Mouse (Mus musculus): ENCODE measurements around the gene Kdelr2. TPM values are rescaled to one million over a fixed set of nuclear protein-coding genes. Genes with fewer than 3 reads are reported as not detected.

Kdelr2 gene
- polyA plus RNA-seq, 1 experiment from 2014 or later = 492 TPM

- H3K9ac ChIP-seq = peak within 1 kb of the TSS; percentile 54
- peak within 1 kb of the TSS; percentile 83 for H3K4me2 ChIP-seq
- peak within 1 kb of the TSS; percentile 59 for H3K27ac ChIP-seq
- under 1% methylated on average over 43 of the region's 43 CpGs for WGBS
- H3K9me3 ChIP-seq = no peaks in the 10 kb centered on the region
- 0 out of 2 replicates have a peak, but pooled peaks cover 3% of the 10 kb centered on the region for H3K36me3 ChIP-seq
- peak; percentile 89 for ATAC-seq (ENCODE audit: insufficient number of reproducible peaks, low FRiP score, low TSS enrichment, low read depth)
- H3K4me1 ChIP-seq = peaks cover 13% of the 10 kb centered on the region
- no peaks in the 10 kb centered on the region for H3K27me3 ChIP-seq
- peak within 1 kb of the TSS; percentile 74 for H3K4me3 ChIP-seq
Measured at GRCm38 (mm10) chr5:143464100-143464756, 60.6 kb downstream of the Kdelr2 start, which contains the start of gene Daglb. Daglb (plus strand) TSS chr5:143464584.

- H3K4me2 ChIP-seq = peak overlapping the region; percentile 83
- no peaks in the 10 kb centered on the region for H3K27me3 ChIP-seq
- peak overlapping the region; percentile 74 for H3K4me3 ChIP-seq
- H3K27ac ChIP-seq = peak overlapping the region; percentile 59
- WGBS = 0% methylated on average over 20 of the region's 20 CpGs
- H3K4me1 ChIP-seq = peaks cover 13% of the 10 kb centered on the region
- 0 out of 2 replicates have a peak, but pooled peaks cover 3% of the 10 kb centered on the region for H3K36me3 ChIP-seq
- H3K9me3 ChIP-seq = no peaks in the 10 kb centered on the region
- H3K9ac ChIP-seq = peak overlapping the region; percentile 54
- 0 out of 2 replicates have a peak, but pooled peaks have one; percentile 36 for ATAC-seq (ENCODE audit: insufficient number of reproducible peaks, low FRiP score, low TSS enrichment, low read depth)
Measured at GRCm38 (mm10) chr5:143464757-143465118, 61.1 kb downstream of the Kdelr2 start.

- peak overlapping the region; percentile 74 for H3K4me3 ChIP-seq
- H3K27ac ChIP-seq = no peak overlapping the region
- 0 out of 2 replicates have a peak, but pooled peaks cover 3% of the 10 kb centered on the region for H3K36me3 ChIP-seq
- H3K9ac ChIP-seq = peak overlapping the region; percentile 54
- H3K9me3 ChIP-seq = no peaks in the 10 kb centered on the region
- H3K4me1 ChIP-seq = peaks cover 13% of the 10 kb centered on the region
- ATAC-seq (ENCODE audit: insufficient number of reproducible peaks, low FRiP score, low TSS enrichment, low read depth) = no peak
- peak overlapping the region; percentile 83 for H3K4me2 ChIP-seq
- H3K27me3 ChIP-seq = no peaks in the 10 kb centered on the region
- WGBS = 34% methylated on average over 23 of the region's 23 CpGs
Measured at GRCm38 (mm10) chr5:143465156-143466085, 61.8 kb downstream of the Kdelr2 start.

GRCm38 (mm10) chr5:143466891-143467669 is 63.4 kb downstream of the Kdelr2 start:
- Histone ChIP-seq H3K4me2 (no peak overlapping the region), H3K9ac (no peak overlapping the region), H3K36me3 (0 out of 2 replicates have a peak, but pooled peaks cover 3% of the 10 kb centered on the region), H3K4me3 (no peak overlapping the region), H3K27me3 (no peaks in the 10 kb centered on the region), H3K27ac (no peak overlapping the region), H3K4me1 (peaks cover 13% of the 10 kb centered on the region), H3K9me3 (no peaks in the 10 kb centered on the region)
- ATAC-seq (ENCODE audit: insufficient number of reproducible peaks, low FRiP score, low TSS enrichment, low read depth) = no peak
- 89% methylated on average over 23 of the region's 23 CpGs for WGBS

GRCm38 (mm10) chr5:143467931-143468330 is 64.3 kb downstream of the Kdelr2 start:
- no peak for ATAC-seq (ENCODE audit: insufficient number of reproducible peaks, low FRiP score, low TSS enrichment, low read depth)
- 89% methylated on average over 6 of the region's 6 CpGs for WGBS
- H3K4me2 ChIP-seq = no peak overlapping the region

GRCm38 (mm10) chr5:143469628-143470027 is 66.0 kb downstream of the Kdelr2 start:
- no peak for ATAC-seq (ENCODE audit: insufficient number of reproducible peaks, low FRiP score, low TSS enrichment, low read depth)

More at GRCm38 (mm10) chr5:143467931-143468330, 64.3 kb downstream of the Kdelr2 start:
- Histone ChIP-seq H3K9ac (no peak overlapping the region), H3K4me1 (peaks cover 13% of the 10 kb centered on the region), H3K36me3 (peaks cover 4% of the 10 kb centered on the region), H3K4me3 (no peak overlapping the region), H3K27ac (no peak overlapping the region), H3K27me3 (no peaks in the 10 kb centered on the region), H3K9me3 (no peaks in the 10 kb centered on the region)

GRCm38 (mm10) chr5:143470421-143471164 is 67.0 kb downstream of the Kdelr2 start:
- Histone ChIP-seq H3K4me1 (peaks cover 2% of the 10 kb centered on the region; the same call in 1 of the 2 replicates), H3K36me3 (peaks cover 23% of the 10 kb centered on the region), H3K27ac (no peak overlapping the region), H3K27me3 (no peaks in the 10 kb centered on the region), H3K9ac (no peak overlapping the region), H3K4me2 (no peak overlapping the region), H3K9me3 (no peaks in the 10 kb centered on the region), H3K4me3 (no peak overlapping the region)
- no peak for ATAC-seq (ENCODE audit: insufficient number of reproducible peaks, low FRiP score, low TSS enrichment, low read depth)
- WGBS = 75% methylated on average over 15 of the region's 15 CpGs

More at GRCm38 (mm10) chr5:143469628-143470027, 66.0 kb downstream of the Kdelr2 start:
- WGBS = 91% methylated on average over 8 of the region's 8 CpGs
- H3K4me2 ChIP-seq = no peak overlapping the region
- no peaks in the 10 kb centered on the region for H3K27me3 ChIP-seq
- H3K4me3 ChIP-seq = no peak overlapping the region
- no peaks in the 10 kb centered on the region for H3K9me3 ChIP-seq
- H3K4me1 ChIP-seq = peaks cover 8% of the 10 kb centered on the region
- no peak overlapping the region for H3K27ac ChIP-seq
- H3K36me3 ChIP-seq = peaks cover 13% of the 10 kb centered on the region
- H3K9ac ChIP-seq = no peak overlapping the region

GRCm38 (mm10) chr5:143471165-143471546 is 67.5 kb downstream of the Kdelr2 start:
- H3K9ac ChIP-seq = no peak overlapping the region
- H3K4me1 ChIP-seq = no peaks in the 10 kb centered on the region
- no peaks in the 10 kb centered on the region for H3K9me3 ChIP-seq
- H3K27ac ChIP-seq = no peak overlapping the region
- 88% methylated on average over 3 of the region's 3 CpGs for WGBS
- H3K27me3 ChIP-seq = no peaks in the 10 kb centered on the region
- no peak for ATAC-seq (ENCODE audit: insufficient number of reproducible peaks, low FRiP score, low TSS enrichment, low read depth)
- no peak overlapping the region for H3K4me3 ChIP-seq
- peaks cover 27% of the 10 kb centered on the region for H3K36me3 ChIP-seq
- no peak overlapping the region for H3K4me2 ChIP-seq

Other genes starting within 250 kb of the Kdelr2 start
- gene Rbak, start 223.1 kb upstream of the Kdelr2 start, polyA plus RNA-seq (2015; fragmentation: Nextera tagmentation; extraction: Ambion mirVana) = 13.4 and 14.8 TPM in 2 replicates
- not detected in 2 replicates for gene Spdye4b, start 222.8 kb upstream of the Kdelr2 start, polyA plus RNA-seq (2015; fragmentation: Nextera tagmentation; extraction: Ambion mirVana)
- not detected in 2 replicates for gene Spdye4a, start 176.9 kb upstream of the Kdelr2 start, polyA plus RNA-seq (2015; fragmentation: Nextera tagmentation; extraction: Ambion mirVana)
- 14.8 and 17.0 TPM in 2 replicates for gene Zfp12, start 168.7 kb upstream of the Kdelr2 start, polyA plus RNA-seq (2015; fragmentation: Nextera tagmentation; extraction: Ambion mirVana)
- gene Zfp316, start 133.8 kb upstream of the Kdelr2 start, polyA plus RNA-seq (2015; fragmentation: Nextera tagmentation; extraction: Ambion mirVana) = 3.1 and 3.6 TPM in 2 replicates
- 0.10 and 0.18 TPM in 2 replicates for gene Zfp853, start 110.2 kb upstream of the Kdelr2 start, polyA plus RNA-seq (2015; fragmentation: Nextera tagmentation; extraction: Ambion mirVana)
- 28.5 and 33.2 TPM in 2 replicates for gene E130309D02Rik, start 88.5 kb upstream of the Kdelr2 start, polyA plus RNA-seq (2015; fragmentation: Nextera tagmentation; extraction: Ambion mirVana)
- 72.3 and 78.7 TPM in 2 replicates for gene Zdhhc4, start 74.6 kb upstream of the Kdelr2 start, polyA plus RNA-seq (2015; fragmentation: Nextera tagmentation; extraction: Ambion mirVana)
- gene Grid2ip, start 46.5 kb upstream of the Kdelr2 start, polyA plus RNA-seq (2015; fragmentation: Nextera tagmentation; extraction: Ambion mirVana) = 0.68 and 1.1 TPM in 2 replicates
- 9.9 and 10.8 TPM in 2 replicates for gene Daglb, start 60.7 kb downstream of the Kdelr2 start, polyA plus RNA-seq (2015; fragmentation: Nextera tagmentation; extraction: Ambion mirVana)
- 467 and 506 TPM in 2 replicates for gene Rac1, start 124.2 kb downstream of the Kdelr2 start, polyA plus RNA-seq (2015; fragmentation: Nextera tagmentation; extraction: Ambion mirVana)
- gene Cyth3, start 218.6 kb downstream of the Kdelr2 start, polyA plus RNA-seq (2015; fragmentation: Nextera tagmentation; extraction: Ambion mirVana) = 78.0 and 78.5 TPM in 2 replicates